8 mouse cellular contexts compared by ENCODE assay signal in the genomic region with DNA sequence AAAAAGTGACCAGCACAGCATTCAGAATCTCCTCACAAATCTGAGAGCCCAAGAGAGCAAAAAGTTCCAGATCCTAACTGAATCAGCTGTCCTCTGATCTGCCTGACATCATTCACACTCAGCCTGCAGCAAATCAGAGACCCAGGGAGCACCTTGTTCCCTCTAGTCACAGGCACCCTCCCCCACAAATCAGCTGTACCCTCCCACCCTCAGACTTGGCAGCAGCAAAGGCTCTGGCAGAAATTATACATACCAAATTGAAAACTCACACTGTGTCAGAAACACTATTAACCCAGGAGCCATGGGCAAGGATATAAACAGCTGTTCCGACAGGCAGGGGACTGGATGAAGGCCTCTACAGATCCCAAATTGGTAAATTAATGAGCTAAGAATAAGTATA.
DNase-seq lines count a peak whose midpoint lies in the region; ATAC-seq and TF ChIP-seq lines count a peak whose summit lies in the region.

No protein-coding gene starts in this region.

- H3K4me3 ChIP-seq in lung, adult 2 months (replicated peaks; ENCODE audit: extremely low read depth, low read depth, low read length), result no peak overlapping the region
- H3K4me3 ChIP-seq in heart, embryonic 11.5 days (ENCODE audit: low read depth, low read length), result no peak overlapping the region

- no peaks in the 10 kb centered on the region for H3K36me3 ChIP-seq in heart, embryonic 11.5 days (ENCODE audit: control insufficient read depth, insufficient read depth, low read length)

- H3K4me2 ChIP-seq in heart, embryonic 11.5 days, result no peak overlapping the region

- WGBS in lung, adult 2 months, result 62% methylated on average over 1 of the region's 1 CpGs
- WGBS in heart, embryonic 11.5 days (ENCODE audit: insufficient replicate concordance), result 55% methylated on average over 1 of the region's 1 CpGs

- no peaks in the 10 kb centered on the region for H3K27me3 ChIP-seq in heart, embryonic 11.5 days (ENCODE audit: control insufficient read depth, insufficient read depth, low read length)

- no peaks in the 10 kb centered on the region for H3K4me1 ChIP-seq in lung, adult 2 months (ENCODE audit: control insufficient read depth, insufficient read depth, low read length)
- H3K4me1 ChIP-seq in heart, embryonic 11.5 days (ENCODE audit: control insufficient read depth, insufficient read depth, low read length), result peaks cover 6% of the 10 kb centered on the region; the same call in 1 of the 2 replicates

- no peak for ATAC-seq in heart, embryonic 11.5 days (replicated peaks; ENCODE audit: insufficient number of reproducible peaks, low FRiP score, low TSS enrichment)
- ATAC-seq in erythroid progenitor cell, adult 5-6 weeks (replicated peaks; ENCODE audit: low FRiP score, poor library complexity, severe bottlenecking), result no peak

- TF ChIP-seq CTCF in lung, adult 2 months (IDR thresholded peaks at IDR 0.05; ENCODE audit: insufficient read depth, low read length), result no peak

- H3K9me3 ChIP-seq in heart, embryonic 11.5 days (replicated peaks; ENCODE audit: control insufficient read depth, low read length), result no peaks in the 10 kb centered on the region

- peak; percentile 56 to 57 for DNase-seq in lung, adult 18-20 months
- no peak for DNase-seq in lung, adult 2 months
- peak; percentile 9 for DNase-seq in cerebellum, adult 9-11 months
- peak; percentile 45 for DNase-seq in left cerebral cortex, adult 11 months (ENCODE audit: low spot score)
- peak; percentile 14 to 61 for DNase-seq in right cerebral cortex, postnatal 36 days (ENCODE audit: low spot score in 2 of 2)
- no peak for DNase-seq in thymus, postnatal 4 days

- H3K9ac ChIP-seq in heart, embryonic 11.5 days (ENCODE audit: low read depth, low read length), result no peak overlapping the region

- peak overlapping the region; percentile 37; the same call in 1 of the 2 replicates for H3K27ac ChIP-seq in heart, embryonic 11.5 days (ENCODE audit: low read depth, low read length)

- no peak for TF ChIP-seq POLR2A in lung, adult 2 months (IDR thresholded peaks at IDR 0.05; ENCODE audit: borderline replicate concordance, extremely low read depth, low read depth, low read length)

Comparison
In these comparisons a context has a peak if more than half of its experiments do, and no peak if none do; other contexts are left out.
1. DNase-seq: peak in lung, adult 18-20 months (2 of 2), cerebellum, adult 9-11 months (single experiment), left cerebral cortex, adult 11 months (single experiment) and right cerebral cortex, postnatal 36 days (2 of 2); none in lung, adult 2 months (single experiment) and thymus, postnatal 4 days (single experiment).